Mouse (Mus musculus): ENCODE results near the gene Abhd16a. TPM values are rescaled to one million over a fixed set of nuclear protein-coding genes. Genes with fewer than 3 reads are reported as not detected.
"Not testable (repeated sequence)": the region's sequence is repeated elsewhere in the genome, so short reads cannot be mapped to it uniquely, and the experiment has no call there.

Abhd16a gene
- total RNA-seq, 2 experiments from 2014 or later: 115 to 120 TPM

- DNase-seq (ENCODE audit: low spot score in 2 of 2): no peak
Measured at GRCm38 (mm10) chr17:35111774-35112173, 22.7 kb downstream of the Abhd16a start.

- DNase-seq (ENCODE audit: low spot score in 2 of 2): no peak
Measured at GRCm38 (mm10) chr17:35115046-35116019, 26.3 kb downstream of the Abhd16a start, which contains the start of gene Ly6g5b. TSS of gene Ly6g5b (minus strand) at chr17:35115428.

GRCm38 (mm10) chr17:35120745-35121142, 31.7 kb downstream of the Abhd16a start:
- no peak for DNase-seq (ENCODE audit: low spot score in 2 of 2)

GRCm38 (mm10) chr17:35121143-35121799, 32.2 kb downstream of the Abhd16a start, which contains the start of gene Gpank1:
TSS of gene Gpank1 (plus strand) at chr17:35121455.
- peak; percentile 93 to 98 for DNase-seq (ENCODE audit: low spot score in 2 of 2)

- DNase-seq (ENCODE audit: low spot score in 2 of 2): peak; percentile 52 to 68
Measured at GRCm38 (mm10) chr17:35121871-35122303, 32.8 kb downstream of the Abhd16a start, which contains the start of gene Csnk2b. TSS of gene Csnk2b (minus strand) at chr17:35122053.

GRCm38 (mm10) chr17:35123287-35123686, 34.2 kb downstream of the Abhd16a start:
- DNase-seq (ENCODE audit: low spot score in 2 of 2): not testable (repeated sequence)

- DNase-seq (ENCODE audit: low spot score in 2 of 2): not testable (repeated sequence)
Measured at GRCm38 (mm10) chr17:35124261-35124896, 35.3 kb downstream of the Abhd16a start.

- no peak for DNase-seq (ENCODE audit: low spot score in 2 of 2)
Measured at GRCm38 (mm10) chr17:35125081-35125480, 36.0 kb downstream of the Abhd16a start.

- no peak for DNase-seq (ENCODE audit: low spot score in 2 of 2)
Measured at GRCm38 (mm10) chr17:35125578-35125977, 36.5 kb downstream of the Abhd16a start.

- peak; percentile 59 to 75 for DNase-seq (ENCODE audit: low spot score in 2 of 2)
Measured at GRCm38 (mm10) chr17:35126206-35126611, 37.1 kb downstream of the Abhd16a start, which contains the start of gene D17H6S53E. TSS of gene D17H6S53E (plus strand) at chr17:35126373.

GRCm38 (mm10) chr17:35127017-35127416, 38.0 kb downstream of the Abhd16a start:
- DNase-seq (ENCODE audit: low spot score in 2 of 2): no peak

GRCm38 (mm10) chr17:35128996-35129395, 39.9 kb downstream of the Abhd16a start:
- DNase-seq (ENCODE audit: low spot score in 2 of 2): no peak

GRCm38 (mm10) chr17:35131038-35131437, 42.0 kb downstream of the Abhd16a start:
- no peak for DNase-seq (ENCODE audit: low spot score in 2 of 2)

GRCm38 (mm10) chr17:35131500-35132173, 42.6 kb downstream of the Abhd16a start, which contains the start of gene Apom:
TSS of gene Apom (minus strand) at chr17:35132050.
- DNase-seq (ENCODE audit: low spot score in 2 of 2): no peak

- DNase-seq (ENCODE audit: low spot score in 2 of 2): no peak
Measured at GRCm38 (mm10) chr17:35132174-35132560, 43.1 kb downstream of the Abhd16a start.

GRCm38 (mm10) chr17:35133517-35133916, 44.5 kb downstream of the Abhd16a start:
- DNase-seq (ENCODE audit: low spot score in 2 of 2): no peak

- peak; percentile 94 for DNase-seq (ENCODE audit: low spot score in 2 of 2)
Measured at GRCm38 (mm10) chr17:35134801-35135590, 45.9 kb downstream of the Abhd16a start, which contains the start of gene Bag6. TSS of gene Bag6 (plus strand) at chr17:35135178.

- DNase-seq (ENCODE audit: low spot score in 2 of 2): no peak
Measured at GRCm38 (mm10) chr17:35135591-35136320, 46.7 kb downstream of the Abhd16a start.

- no peak for DNase-seq (ENCODE audit: low spot score in 2 of 2)
Measured at GRCm38 (mm10) chr17:35139269-35139668, 50.2 kb downstream of the Abhd16a start.

Data from left cerebral cortex, adult 18-20 months (tissue).